Mouse (Mus musculus) liver, embryonic 14.5 days (tissue): ENCODE measurements at regions not wholly inside any gene's neighbourhood (a gene's known extent, or its start where the extent isn't known, plus 50 kb on each side); places are given as distances from the start of the nearest gene placed in this dataset.

Source experiments
- ATAC-seq: fragments of 200-750 bp; cut with Nextera tagmentation; 2 replicates; pipeline ENCODE4 v1.8.0; 2017; ENCODE audit warnings: moderate number of reproducible peaks, mild to moderate bottlenecking, moderate library complexity; ENCODE audit not compliant: insufficient read depth
- DNase-seq, 3 experiments: peaks; one replicate each; pipeline ENCODE4 v3.0.0-alpha.2; 2012 to 2013; ENCODE audit warnings: low read depth in 3 of 3, low spot score in 3 of 3
- H3K27ac ChIP-seq: fragments of 300-500 bp; sonication (generic); 2 replicates; pipeline ENCODE4 v1.5.1; 2014; ENCODE audit warnings: moderate library complexity, mild to moderate bottlenecking, control low read depth, inconsistent platforms
- H3K27me3 ChIP-seq: fragments of 300-500 bp; sonication (generic); 2 replicates; pipeline ENCODE4 v1.6.1; 2014; ENCODE audit warnings: mild to moderate bottlenecking, low read length, moderate library complexity; ENCODE audit not compliant: control insufficient read depth, insufficient read depth
- H3K36me3 ChIP-seq: fragments of 300-500 bp; sonication (generic); replicated peaks from 2 replicates; pipeline ENCODE4 v1.6.1; 2014; ENCODE audit warnings: low read depth; ENCODE audit not compliant: control insufficient read depth, insufficient read depth
- H3K4me1 ChIP-seq, 2 experiments: fragments of 200-500 bp in 1 of 2; fragments of 300-500 bp in 1 of 2; sonication (generic) in 1 of 2; replicated peaks; 2 replicates each; pipeline ENCODE4 v1.6.1; 2012 to 2014; ENCODE audit warnings: antibody characterized with exemption in 1 of 2, inconsistent platforms in 1 of 2, low read length in 1 of 2; ENCODE audit not compliant: control insufficient read depth in 2 of 2, insufficient read depth in 2 of 2
- H3K4me2 ChIP-seq: fragments of 300-500 bp; sonication (generic); 2 replicates; pipeline ENCODE4 v1.6.1; 2014; ENCODE audit warnings: low read depth, mild to moderate bottlenecking, control low read depth, moderate library complexity
- H3K4me3 ChIP-seq, 2 experiments: fragments of 200-500 bp in 1 of 2; fragments of 300-500 bp in 1 of 2; sonication (generic) in 1 of 2; 2 replicates each; pipeline ENCODE4 v1.5.1; 2012 to 2014; ENCODE audit warnings: low read depth in 2 of 2, low read length in 2 of 2, mild to moderate bottlenecking in 2 of 2, control low read depth in 1 of 2, inconsistent platforms in 1 of 2, moderate library complexity in 1 of 2; ENCODE audit not compliant: insufficient read depth in 1 of 2
- H3K9ac ChIP-seq: fragments of 300-500 bp; sonication (generic); replicated peaks from 2 replicates; pipeline ENCODE4 v1.6.1; 2014; ENCODE audit warnings: mild to moderate bottlenecking, control low read depth, moderate library complexity
- H3K9me3 ChIP-seq: fragments of 300-500 bp; sonication (generic); 2 replicates; pipeline ENCODE4 v1.6.1; 2016; ENCODE audit warnings: low read length, mixed read lengths; ENCODE audit not compliant: control insufficient read depth
- CTCF ChIP-seq: IDR thresholded peaks from 2 replicates; pipeline ENCODE4 v1.5.1; 2016; ENCODE audit warnings: antibody characterized with exemption, low read depth, control low read depth
- EP300 ChIP-seq: IDR thresholded peaks from 2 replicates; pipeline ENCODE4 v1.6.1; 2016; ENCODE audit warnings: antibody characterized with exemption, low read depth
- WGBS: fragments of 180-500 bp; shearing (Covaris S2); extraction: QIAGEN DNeasy Blood & Tissue Kit; methylation state at CpG from one replicate; pipeline ENCODE4 v1.1.7; 2014; ENCODE audit not compliant: insufficient replicate concordance; 5-methylcytosine and 5-hydroxymethylcytosine counted together

DNA sequence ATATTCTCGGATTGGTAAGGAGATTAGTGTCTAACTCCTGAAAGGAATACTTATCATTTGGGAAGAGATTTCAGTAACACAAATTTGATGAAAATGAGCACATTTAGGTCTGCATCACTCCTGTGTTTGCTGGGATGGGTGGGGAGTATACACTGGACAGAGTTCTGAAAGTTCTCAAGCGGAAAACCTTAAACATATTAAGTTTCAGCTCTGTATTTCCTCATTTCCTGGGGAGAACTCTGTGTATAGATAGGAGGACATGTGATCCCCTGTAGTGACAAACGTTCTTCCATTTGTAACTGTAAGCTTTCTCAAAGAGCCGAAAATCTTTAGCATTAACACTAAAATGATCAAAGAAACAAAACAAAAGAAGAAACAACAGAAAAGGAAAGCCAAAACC is 404.7 kb upstream of the Adgrl2 start:
- H3K4me3 ChIP-seq = no peak overlapping the region
- ATAC-seq = no peak
- DNase-seq = no peak
- H3K4me2 ChIP-seq = no peak overlapping the region
- H3K9me3 ChIP-seq = no peaks in the 10 kb centered on the region
- H3K4me1 ChIP-seq = no peaks in the 10 kb centered on the region
- H3K27ac ChIP-seq = no peak overlapping the region
- TF ChIP-seq EP300 (no peak), CTCF (no peak)
- no peak overlapping the region for H3K9ac ChIP-seq
- WGBS = 25% methylated on average over 4 of the region's 4 CpGs
- no peaks in the 10 kb centered on the region for H3K27me3 ChIP-seq
- no peaks in the 10 kb centered on the region for H3K36me3 ChIP-seq

DNA sequence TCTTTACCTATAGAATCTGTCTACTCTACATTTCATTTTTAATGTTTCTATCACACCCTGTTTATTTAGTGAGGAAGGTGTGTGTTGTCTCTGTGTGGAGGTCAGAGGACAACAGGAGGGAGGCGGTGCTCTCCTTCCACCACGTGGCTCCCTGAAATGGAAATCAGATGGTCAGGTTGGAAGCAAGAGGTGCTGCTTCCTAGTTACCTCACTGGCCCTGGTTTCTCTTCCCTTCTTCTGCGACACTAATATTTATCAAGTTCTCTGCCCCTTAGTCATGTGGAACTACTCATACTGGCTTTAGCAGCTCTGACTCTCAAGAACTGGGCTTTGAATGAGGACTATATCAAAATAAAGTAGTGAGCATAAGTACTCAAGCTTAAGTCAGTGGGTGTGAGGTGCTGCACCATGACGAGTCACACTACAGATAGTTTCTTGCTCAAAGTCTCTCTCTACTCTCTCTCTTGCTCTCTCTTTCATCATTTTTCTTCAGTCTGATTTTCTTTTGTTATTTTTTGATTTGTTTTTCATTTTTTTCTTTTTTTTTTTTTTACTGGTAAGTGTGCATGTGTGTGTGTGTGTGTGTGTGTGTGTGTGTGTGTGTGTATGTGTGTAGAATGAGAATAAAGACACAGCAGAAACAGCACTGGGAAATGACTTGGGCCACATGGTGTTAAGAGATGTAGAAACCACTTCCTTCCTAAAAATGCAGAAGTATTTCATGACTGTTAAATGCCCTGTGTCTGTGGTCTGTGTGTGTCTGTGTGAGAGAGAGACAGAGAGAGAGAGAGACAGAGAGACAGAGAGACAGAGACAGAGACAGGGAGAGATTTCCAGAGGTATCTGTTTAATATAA is 403.2 kb upstream of the Adgrl2 start:
- no peak overlapping the region for H3K27ac ChIP-seq
- no peak overlapping the region for H3K9ac ChIP-seq

DNA sequence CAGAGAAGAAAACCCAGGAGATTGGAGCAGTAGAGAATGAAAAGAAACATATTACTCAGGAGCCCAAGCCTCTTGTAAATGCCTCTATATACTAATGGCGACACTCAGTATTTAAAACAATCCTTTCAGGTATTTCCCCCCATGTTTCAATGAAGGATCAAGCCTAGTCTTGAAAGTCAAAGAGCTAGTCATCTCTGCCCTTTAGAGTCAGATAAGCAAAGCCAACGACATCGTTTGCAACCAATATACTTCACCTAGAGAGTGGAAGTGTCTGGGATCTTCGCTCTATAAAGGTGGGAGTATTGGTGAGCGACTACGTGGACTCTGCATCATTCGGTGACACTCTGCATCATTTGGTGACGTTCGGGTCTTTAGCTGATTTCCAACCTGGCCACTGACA is 401.8 kb upstream of the Adgrl2 start:
- DNase-seq = no peak
- no peaks in the 10 kb centered on the region for H3K4me1 ChIP-seq
- H3K9me3 ChIP-seq = no peaks in the 10 kb centered on the region
- H3K4me2 ChIP-seq = no peak overlapping the region
- H3K27me3 ChIP-seq = no peaks in the 10 kb centered on the region
- H3K36me3 ChIP-seq = no peaks in the 10 kb centered on the region
- no peak overlapping the region for H3K9ac ChIP-seq
- WGBS = 77% methylated on average over 9 of the region's 9 CpGs
- H3K27ac ChIP-seq = no peak overlapping the region
- ATAC-seq = no peak
- TF ChIP-seq EP300 (no peak), CTCF (no peak)
- H3K4me3 ChIP-seq = no peak overlapping the region

More for the DNA sequence above, 403.2 kb upstream of the Adgrl2 start:
- ATAC-seq (0 out of 2 replicates have a peak, but pooled peaks have one; percentile 31), DNase-seq (no peak)
- Histone ChIP-seq H3K4me1 (no peaks in the 10 kb centered on the region), H3K4me3 (no peak overlapping the region), H3K4me2 (no peak overlapping the region), H3K27me3 (no peaks in the 10 kb centered on the region), H3K9me3 (no peaks in the 10 kb centered on the region), H3K36me3 (no peaks in the 10 kb centered on the region)
- WGBS = 30% methylated on average over 4 of the region's 4 CpGs
- no peak for TF ChIP-seq CTCF
- no peak for TF ChIP-seq EP300

DNA sequence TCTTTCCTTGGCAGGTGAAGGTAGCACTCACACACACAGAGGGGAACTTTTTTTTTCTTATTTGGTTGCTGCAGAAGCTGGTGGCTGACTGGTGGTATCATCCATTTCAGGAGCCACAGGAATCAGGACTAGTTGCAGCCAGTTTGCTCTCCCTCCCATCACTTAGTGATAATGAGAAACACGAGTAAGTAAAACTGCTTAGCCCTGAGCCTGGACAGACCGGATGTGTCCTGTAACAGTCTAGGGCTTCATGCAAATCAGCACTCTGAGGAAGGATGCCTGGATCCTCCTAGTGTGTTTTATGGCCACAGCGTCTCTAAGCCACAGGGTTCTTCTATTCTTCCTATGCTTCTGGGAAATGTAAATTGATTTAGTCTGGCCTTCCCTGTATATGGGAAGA is 397.2 kb upstream of the Adgrl2 start:
- Histone ChIP-seq H3K27me3 (no peaks in the 10 kb centered on the region), H3K36me3 (no peaks in the 10 kb centered on the region), H3K27ac (no peak overlapping the region), H3K4me1 (no peaks in the 10 kb centered on the region), H3K4me3 (no peak overlapping the region), H3K9ac (no peak overlapping the region), H3K4me2 (no peak overlapping the region), H3K9me3 (no peaks in the 10 kb centered on the region)
- TF ChIP-seq CTCF (no peak), EP300 (no peak)
- ATAC-seq = no peak
- 26% methylated on average over 3 of the region's 3 CpGs for WGBS
- DNase-seq = no peak

DNA sequence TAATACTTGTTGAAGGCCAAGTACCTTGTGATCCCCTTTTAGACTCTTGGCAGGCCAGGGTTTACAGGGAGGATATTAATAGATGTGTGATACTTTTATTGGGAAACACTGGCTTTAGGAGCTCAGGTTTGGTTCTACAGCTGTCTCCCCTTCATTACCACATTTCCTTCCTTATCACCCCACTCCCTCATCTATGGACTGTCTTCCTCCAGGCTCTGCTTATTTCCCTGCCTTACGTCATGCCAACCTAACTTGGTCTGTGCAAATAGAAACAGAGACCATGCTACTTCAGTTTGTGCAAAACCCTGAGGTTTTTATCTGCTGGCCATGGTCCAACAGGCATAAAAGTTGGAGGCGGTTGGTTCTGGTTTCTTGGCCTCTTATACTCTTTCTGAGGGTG is 395.7 kb upstream of the Adgrl2 start:
- ATAC-seq = no peak
- no peaks in the 10 kb centered on the region for H3K36me3 ChIP-seq
- no peak overlapping the region for H3K4me2 ChIP-seq
- no peaks in the 10 kb centered on the region for H3K27me3 ChIP-seq
- no peak overlapping the region for H3K9ac ChIP-seq
- no peak for TF ChIP-seq EP300
- TF ChIP-seq CTCF = no peak
- H3K4me3 ChIP-seq = no peak overlapping the region
- H3K9me3 ChIP-seq = no peaks in the 10 kb centered on the region
- H3K27ac ChIP-seq = no peak overlapping the region
- DNase-seq = no peak
- WGBS = 33% methylated on average over 2 of the region's 2 CpGs
- no peaks in the 10 kb centered on the region for H3K4me1 ChIP-seq
